Mouse (Mus musculus) bone marrow, adult 2 months (tissue): ENCODE measurements around the gene Marc1. TPM values are rescaled to one million over a fixed set of nuclear protein-coding genes. Genes with fewer than 3 reads are reported as not detected.

Experiments used
- H3K27ac ChIP-seq: fragments of 200-500 bp; 2 replicates; pipeline ENCODE4 v1.5.1; 2012; ENCODE audit warnings: low read depth, mild to moderate bottlenecking, control low read depth, inconsistent platforms, low read length; ENCODE audit not compliant: control insufficient read depth, poor library complexity, insufficient read depth
- H3K4me1 ChIP-seq: fragments of 200-500 bp; 2 replicates; pipeline ENCODE4 v1.6.1; 2011; ENCODE audit warnings: low read length; ENCODE audit not compliant: control insufficient read depth, insufficient read depth
- H3K4me3 ChIP-seq: fragments of 200-500 bp; replicated peaks from 2 replicates; pipeline ENCODE3; 2011; ENCODE audit warnings: mild to moderate bottlenecking, low read depth, low read length, control low read depth; ENCODE audit not compliant: control insufficient read depth
- CTCF ChIP-seq: fragments of 200-500 bp; IDR thresholded peaks from 2 replicates; pipeline ENCODE4 v1.5.1; 2011; ENCODE audit warnings: low read length, control low read depth; ENCODE audit not compliant: control insufficient read depth, insufficient read depth
- POLR2A ChIP-seq: fragments of 200-500 bp; IDR thresholded peaks from 2 replicates; pipeline ENCODE4 v1.6.1; 2011; ENCODE audit warnings: low read depth, mild to moderate bottlenecking, control low read depth, low read length, borderline replicate concordance; ENCODE audit not compliant: control insufficient read depth
- WGBS: fragments of 180-500 bp; shearing (Covaris S2); methylation state at CpG from one replicate; pipeline ENCODE4 v1.1.7; 2018; 5-methylcytosine and 5-hydroxymethylcytosine counted together
- polyA plus RNA-seq: library from polyadenylated mRNA; stranded (reverse); fragments of >200 nt; gene quantifications from 2 replicates; pipeline ENCODE4 v1.2.4, GENCODE M21; 2011; ENCODE audit warnings: low replicate concordance; ENCODE audit not compliant: missing spikeins, insufficient read depth, insufficient read length

Gene Marc1
- polyA plus RNA-seq, 1 experiment, result 5.9 TPM

GRCm38 (mm10) chr1:184846973-184847372, 35.9 kb upstream of the Marc1 start:
- Histone ChIP-seq H3K27ac (no peak overlapping the region), H3K4me1 (peaks cover 3% of the 10 kb centered on the region), H3K4me3 (no peak overlapping the region)
- TF ChIP-seq POLR2A, result no peak
- TF ChIP-seq CTCF, result no peak
- WGBS, result 29% methylated on average over 3 of the region's 3 CpGs

- peak within 1 kb of the TSS; percentile 89 for H3K27ac ChIP-seq
- H3K4me3 ChIP-seq, result peak within 1 kb of the TSS; percentile 99
- peaks cover 3% of the 10 kb centered on the region for H3K4me1 ChIP-seq
- WGBS, result 5% methylated on average over 18 of the region's 18 CpGs
- TF ChIP-seq CTCF (no peak), POLR2A (no peak)
These were observed 35.1 kb upstream of the Marc1 start, which contains the start of gene Marc2 for GRCm38 (mm10) chr1:184846092-184846750. Gene Marc2 (minus strand): TSS chr1:184846451.

DNA sequence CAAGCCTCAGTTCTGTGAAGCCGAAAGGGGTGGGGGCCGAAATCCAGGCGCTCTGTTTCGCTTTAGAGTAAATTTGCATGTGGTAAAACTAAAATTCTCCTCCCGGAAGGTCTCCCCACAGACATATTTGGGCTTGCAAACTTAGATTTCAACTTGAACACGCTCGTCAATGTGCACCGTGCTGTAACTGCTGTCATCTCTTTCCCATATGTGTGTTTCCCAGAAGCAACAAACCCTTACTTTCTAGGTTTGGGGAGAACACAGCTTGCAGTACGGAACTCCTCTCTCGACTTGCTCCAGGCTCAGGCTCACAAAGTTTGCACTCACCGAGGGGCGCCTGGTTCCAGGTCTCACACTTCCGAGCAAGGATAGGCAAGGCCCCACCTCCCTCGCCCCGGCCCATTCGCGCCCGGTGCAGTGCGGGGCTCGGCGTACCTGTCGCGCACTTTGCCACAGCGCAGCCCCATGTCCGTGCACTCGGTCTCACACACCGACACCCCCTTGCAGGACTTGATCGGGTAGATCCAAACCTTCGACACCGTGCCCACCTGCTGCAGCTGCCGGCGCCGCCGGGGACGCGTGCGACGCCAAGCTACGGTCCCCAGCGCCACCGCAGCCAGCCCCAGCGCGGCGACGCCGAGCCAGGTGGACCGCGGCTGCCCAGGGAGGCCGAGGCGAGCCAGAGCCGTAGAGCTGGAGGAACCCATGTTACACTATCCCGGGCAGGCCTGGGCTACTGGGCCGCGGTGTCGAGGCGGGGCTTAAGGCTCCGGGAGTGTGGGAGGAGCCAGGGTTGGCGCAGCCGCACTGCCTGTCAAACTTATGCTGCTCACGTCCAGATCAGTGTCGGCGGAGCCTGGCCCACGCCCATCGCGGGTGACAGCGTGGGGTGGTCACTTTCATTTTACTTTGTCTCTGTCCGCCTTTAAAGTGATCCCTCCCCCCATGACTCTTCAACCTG, 34.3 kb upstream of the Marc1 start:
- peak overlapping the region; percentile 99 for H3K4me3 ChIP-seq
- H3K27ac ChIP-seq, result peak overlapping the region; percentile 89
- TF ChIP-seq POLR2A (peak; percentile 94; the same call in 1 of the 2 replicates), CTCF (no peak)
- WGBS, result under 1% methylated on average over 67 of the region's 67 CpGs
- H3K4me1 ChIP-seq, result peaks cover 3% of the 10 kb centered on the region

DNA sequence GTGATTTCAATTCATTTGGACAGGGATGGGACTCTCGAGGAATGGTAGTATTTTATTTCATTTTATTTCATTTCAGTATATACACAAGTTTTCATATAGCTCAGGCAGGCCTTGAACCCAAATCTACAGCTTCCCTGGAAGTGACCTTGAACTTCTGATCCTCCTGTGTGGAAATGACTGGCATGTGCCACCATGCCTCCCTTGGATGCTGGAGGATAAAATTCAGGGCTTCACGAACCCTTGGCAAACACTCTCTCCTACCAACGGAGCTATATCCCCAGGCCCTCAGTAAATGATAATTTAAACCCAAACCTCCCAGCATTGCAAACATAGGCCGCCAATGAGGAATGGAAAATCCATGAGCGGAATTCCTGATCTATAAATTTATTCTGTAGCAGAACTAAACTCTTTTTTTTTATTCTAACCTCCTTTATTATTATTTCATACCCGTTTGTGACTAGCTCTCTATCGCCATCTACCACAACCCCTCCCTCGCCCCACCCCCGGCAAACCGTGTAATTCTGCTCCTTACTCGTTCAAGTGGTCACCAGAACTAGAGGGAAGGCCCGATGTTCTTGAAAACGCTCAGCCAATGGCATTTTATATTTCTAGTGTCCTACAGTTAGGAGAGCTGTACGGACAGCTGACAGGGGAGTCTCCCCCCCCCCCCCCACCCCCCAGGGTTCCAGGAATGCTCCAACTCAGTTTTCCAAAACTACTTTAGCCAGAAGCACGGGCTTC, 33.4 kb upstream of the Marc1 start:
- H3K4me1 ChIP-seq, result peaks cover 3% of the 10 kb centered on the region
- 16% methylated on average over 15 of the region's 15 CpGs for WGBS
- H3K4me3 ChIP-seq, result peak overlapping the region; percentile 99
- TF ChIP-seq CTCF, result no peak
- TF ChIP-seq POLR2A, result no peak
- H3K27ac ChIP-seq, result no peak overlapping the region; the same call in 1 of the 2 replicates

GRCm38 (mm10) chr1:184837649-184838048, 26.5 kb upstream of the Marc1 start:
- no peak for TF ChIP-seq POLR2A
- no peak for TF ChIP-seq CTCF
- no peak overlapping the region for H3K27ac ChIP-seq
- H3K4me1 ChIP-seq, result no peaks in the 10 kb centered on the region
- no peak overlapping the region for H3K4me3 ChIP-seq
- 68% methylated on average over 4 of the region's 4 CpGs for WGBS

DNA sequence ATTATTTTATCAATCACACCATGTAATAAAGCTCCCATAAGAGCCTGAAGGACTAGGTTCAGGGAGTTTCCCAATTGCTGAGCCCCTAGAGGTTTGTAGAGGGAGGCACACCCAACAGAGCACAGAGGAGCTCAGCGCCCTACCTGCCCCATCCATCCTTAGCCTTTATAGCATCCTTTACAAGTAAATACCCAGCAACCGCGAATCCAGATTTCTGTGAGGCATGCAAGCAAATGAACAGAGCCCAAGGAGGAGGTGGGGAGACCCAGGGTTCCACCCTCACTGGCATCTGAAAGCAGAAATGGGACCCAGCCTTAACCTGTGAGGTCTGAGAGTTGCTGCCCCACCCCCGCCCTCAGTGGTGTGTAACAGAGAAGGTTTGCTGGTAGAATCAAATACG, 25.2 kb upstream of the Marc1 start:
- WGBS, result 89% methylated on average over 5 of the region's 5 CpGs
- no peak for TF ChIP-seq CTCF
- Histone ChIP-seq H3K27ac (no peak overlapping the region), H3K4me3 (no peak overlapping the region), H3K4me1 (no peaks in the 10 kb centered on the region)

DNA sequence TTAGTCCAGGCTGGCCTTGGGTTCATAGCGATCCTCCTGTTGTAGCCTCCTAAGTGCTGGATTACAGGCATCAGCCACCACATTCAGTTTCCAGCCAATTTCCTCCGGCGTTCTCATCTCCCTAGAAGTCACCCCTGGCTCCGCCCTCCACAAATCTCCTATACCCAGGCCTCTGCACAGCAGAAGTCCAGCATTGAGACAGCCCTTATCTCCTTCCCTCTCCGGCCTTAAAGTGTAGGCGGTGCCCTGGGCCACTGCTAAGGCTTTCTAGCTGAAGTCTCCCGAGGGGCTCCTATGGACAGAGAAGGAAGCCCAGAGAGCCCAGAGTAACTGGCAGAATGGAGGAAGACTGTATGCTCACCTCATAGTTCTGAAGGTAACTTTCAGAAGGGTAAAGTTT, 22.4 kb upstream of the Marc1 start:
- no peaks in the 10 kb centered on the region for H3K4me1 ChIP-seq
- TF ChIP-seq POLR2A, result no peak
- no peak for TF ChIP-seq CTCF
- H3K27ac ChIP-seq, result no peak overlapping the region
- H3K4me3 ChIP-seq, result no peak overlapping the region
- WGBS, result 82% methylated on average over 7 of the region's 7 CpGs

DNA sequence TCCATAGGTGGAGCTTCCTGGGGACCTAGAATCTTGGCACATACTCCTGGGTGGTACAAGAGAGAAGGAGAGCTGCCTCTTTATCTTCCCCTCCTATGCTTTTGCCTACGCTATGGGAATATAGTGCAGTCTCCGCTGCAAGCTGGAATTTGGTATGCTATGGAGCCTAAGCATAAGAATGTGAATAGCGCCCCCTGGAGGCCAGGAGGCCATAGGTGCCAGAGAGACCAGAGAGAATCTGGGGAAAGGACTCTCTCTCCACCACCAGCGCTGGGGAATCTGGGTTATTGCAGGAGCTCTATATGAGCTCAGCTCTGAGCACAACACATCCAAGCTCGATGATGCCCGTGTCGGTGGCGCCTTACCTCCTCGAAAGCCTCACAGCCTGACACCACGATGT, 21.1 kb upstream of the Marc1 start:
- TF ChIP-seq CTCF (peak; percentile 62; the same call in 1 of the 2 replicates), POLR2A (no peak)
- no peaks in the 10 kb centered on the region for H3K4me1 ChIP-seq
- H3K4me3 ChIP-seq, result no peak overlapping the region
- WGBS, result 89% methylated on average over 10 of the region's 10 CpGs
- H3K27ac ChIP-seq, result no peak overlapping the region
